Mouse (Mus musculus): ENCODE measurements at regions not wholly inside any gene's neighbourhood (a gene's known extent, or its start where the extent isn't known, plus 50 kb on each side); places are given as distances from the start of the nearest gene placed in this dataset.
"Not testable (repeated sequence)": the region's sequence is repeated elsewhere in the genome, so short reads cannot be mapped to it uniquely, and the experiment has no call there.

GRCm38 (mm10) chr3:111194541-111194940 is 943.7 kb upstream of the Prmt6 start:
- Histone ChIP-seq H3K4me3 (no peak overlapping the region), H3K27ac (no peak overlapping the region)
- DNase-seq: no peak
- intact Hi-C loops (cut with DNase I): no loop called here
- no peak for TF ChIP-seq CTCF (IDR thresholded peaks at IDR 0.05)

GRCm38 (mm10) chr3:111166698-111167097 is 915.9 kb upstream of the Prmt6 start:
- DNase-seq: no peak
- intact Hi-C loops (cut with DNase I): no loop called here
- Histone ChIP-seq H3K27ac (no peak overlapping the region), H3K4me3 (no peak overlapping the region)
- TF ChIP-seq CTCF (IDR thresholded peaks at IDR 0.05): no peak

- intact Hi-C loops (cut with DNase I); H3K27ac ChIP-seq; DNase-seq; H3K4me3 ChIP-seq: not testable (repeated sequence)
Measured at GRCm38 (mm10) chr3:111141196-111141595, 890.4 kb upstream of the Prmt6 start.

- H3K4me3 ChIP-seq: no peak overlapping the region
- no peak for DNase-seq
- TF ChIP-seq CTCF (IDR thresholded peaks at IDR 0.05): no peak
- intact Hi-C loops (cut with DNase I): no loop called here
- H3K27ac ChIP-seq: no peak overlapping the region
Measured at GRCm38 (mm10) chr3:111108982-111109381, 858.2 kb upstream of the Prmt6 start.

- no peak for DNase-seq
- TF ChIP-seq CTCF (IDR thresholded peaks at IDR 0.05): no peak
- Histone ChIP-seq H3K4me3 (no peak overlapping the region), H3K27ac (no peak overlapping the region)
- intact Hi-C loops (cut with DNase I): no loop called here
Measured at GRCm38 (mm10) chr3:111102646-111103045, 851.8 kb upstream of the Prmt6 start.

- intact Hi-C loops (cut with DNase I): no loop called here
- TF ChIP-seq CTCF (IDR thresholded peaks at IDR 0.05): no peak
- Histone ChIP-seq H3K27ac (no peak overlapping the region), H3K4me3 (no peak overlapping the region)
- no peak for DNase-seq
Measured at GRCm38 (mm10) chr3:111074311-111074710, 823.5 kb upstream of the Prmt6 start.

- no peak for TF ChIP-seq CTCF (IDR thresholded peaks at IDR 0.05)
- H3K4me3 ChIP-seq: no peak overlapping the region
- no peak for DNase-seq
- no peak overlapping the region for H3K27ac ChIP-seq
- intact Hi-C loops (cut with DNase I): no loop called here
Measured at GRCm38 (mm10) chr3:111070301-111070700, 819.5 kb upstream of the Prmt6 start.

- intact Hi-C loops (cut with DNase I): no loop called here
- H3K4me3 ChIP-seq: no peak overlapping the region
- TF ChIP-seq CTCF (IDR thresholded peaks at IDR 0.05): no peak
- no peak overlapping the region for H3K27ac ChIP-seq
- DNase-seq: no peak
Measured at GRCm38 (mm10) chr3:111069843-111070242, 819.0 kb upstream of the Prmt6 start.

- peak; percentile 27 for TF ChIP-seq CTCF (IDR thresholded peaks at IDR 0.05)
- intact Hi-C loops (cut with DNase I): no loop called here
- Histone ChIP-seq H3K4me3 (no peak overlapping the region), H3K27ac (no peak overlapping the region)
- DNase-seq: no peak
Measured at GRCm38 (mm10) chr3:111069156-111069555, 818.4 kb upstream of the Prmt6 start.

- H3K4me3 ChIP-seq: no peak overlapping the region
- no peak for DNase-seq
- TF ChIP-seq CTCF (IDR thresholded peaks at IDR 0.05): no peak
- intact Hi-C loops (cut with DNase I): no loop called here
- H3K27ac ChIP-seq: no peak overlapping the region
Measured at GRCm38 (mm10) chr3:111049638-111050037, 798.8 kb upstream of the Prmt6 start.

Measured in gastrocnemius, adult 2 months (tissue).